Mouse (Mus musculus): ENCODE measurements around the gene Fmnl2. TPM values are rescaled to one million over a fixed set of nuclear protein-coding genes. Genes with fewer than 3 reads are reported as not detected.

Fmnl2 gene
- polyA plus RNA-seq, 1 experiment from 2014 or later = 3.5 TPM

DNA sequence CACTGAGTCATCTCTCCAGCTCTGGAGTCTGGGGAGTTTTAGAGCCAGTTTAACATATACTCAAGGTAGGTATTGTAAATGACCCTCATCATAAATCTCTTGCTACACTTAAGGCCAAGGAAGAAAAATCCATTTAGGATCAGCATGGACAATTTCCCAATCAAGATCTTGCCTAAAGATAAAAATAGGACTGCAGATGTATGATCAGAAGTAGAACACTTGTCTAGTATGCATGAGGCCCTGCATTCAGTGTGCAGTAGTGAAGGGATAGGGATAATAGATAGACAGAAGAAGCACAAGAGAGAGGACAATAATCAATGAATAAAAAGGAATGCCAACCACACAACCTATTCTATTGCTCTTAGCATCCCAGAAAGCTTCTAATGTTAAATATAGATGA is 322.2 kb downstream of the Fmnl2 start:
- no peak for ATAC-seq
- no peaks in the 10 kb centered on the region for H3K4me1 ChIP-seq (ENCODE audit: insufficient read depth, low read depth, low read length)
- no peaks in the 10 kb centered on the region for H3K9me3 ChIP-seq (ENCODE audit: low read length)
- H3K4me2 ChIP-seq (replicated peaks; ENCODE audit: low read depth, low read length) = no peak overlapping the region
- no peaks in the 10 kb centered on the region; the same call in 1 of the 2 replicates for H3K36me3 ChIP-seq (ENCODE audit: insufficient read depth, low read length)
- no peak overlapping the region for H3K27ac ChIP-seq (ENCODE audit: low read length)
- no peak overlapping the region for H3K4me3 ChIP-seq (ENCODE audit: low read depth, low read length)
- DNase-seq (ENCODE audit: low spot score) = no peak
- H3K27me3 ChIP-seq (replicated peaks; ENCODE audit: insufficient read depth, low read length) = no peaks in the 10 kb centered on the region
- H3K9ac ChIP-seq (replicated peaks; ENCODE audit: low read depth) = no peak overlapping the region
- no peak for TF ChIP-seq CTCF (IDR thresholded peaks at IDR 0.05)
- no peak for TF ChIP-seq EP300 (IDR thresholded peaks at IDR 0.05)

Other genes starting within 250 kb of the Fmnl2 start
- gene Cacnb4, start 181.0 kb upstream of the Fmnl2 start, polyA plus RNA-seq (2015; fragmentation: Nextera tagmentation; extraction: Ambion mirVana) = 1.5 and 1.7 TPM in 2 replicates
- 26.9 and 28.5 TPM in 2 replicates for gene Stam2, start 115.6 kb upstream of the Fmnl2 start, polyA plus RNA-seq (2015; fragmentation: Nextera tagmentation; extraction: Ambion mirVana)